Mouse (Mus musculus): Measurements from ENCODE around the gene Gnpat. TPM values are rescaled to one million over a fixed set of nuclear protein-coding genes. Genes with fewer than 3 reads are reported as not detected.

Gene Gnpat
- total RNA-seq, 1 experiment, result 102 TPM

- peaks cover 29% of the 10 kb centered on the region for H3K36me3 ChIP-seq (ENCODE audit: control insufficient read depth, insufficient read depth, low read length, poor library complexity, severe bottlenecking)
Observed at GRCm38 (mm10) chr8:124896632-124897385, 34.0 kb downstream of the Gnpat start.

DNA sequence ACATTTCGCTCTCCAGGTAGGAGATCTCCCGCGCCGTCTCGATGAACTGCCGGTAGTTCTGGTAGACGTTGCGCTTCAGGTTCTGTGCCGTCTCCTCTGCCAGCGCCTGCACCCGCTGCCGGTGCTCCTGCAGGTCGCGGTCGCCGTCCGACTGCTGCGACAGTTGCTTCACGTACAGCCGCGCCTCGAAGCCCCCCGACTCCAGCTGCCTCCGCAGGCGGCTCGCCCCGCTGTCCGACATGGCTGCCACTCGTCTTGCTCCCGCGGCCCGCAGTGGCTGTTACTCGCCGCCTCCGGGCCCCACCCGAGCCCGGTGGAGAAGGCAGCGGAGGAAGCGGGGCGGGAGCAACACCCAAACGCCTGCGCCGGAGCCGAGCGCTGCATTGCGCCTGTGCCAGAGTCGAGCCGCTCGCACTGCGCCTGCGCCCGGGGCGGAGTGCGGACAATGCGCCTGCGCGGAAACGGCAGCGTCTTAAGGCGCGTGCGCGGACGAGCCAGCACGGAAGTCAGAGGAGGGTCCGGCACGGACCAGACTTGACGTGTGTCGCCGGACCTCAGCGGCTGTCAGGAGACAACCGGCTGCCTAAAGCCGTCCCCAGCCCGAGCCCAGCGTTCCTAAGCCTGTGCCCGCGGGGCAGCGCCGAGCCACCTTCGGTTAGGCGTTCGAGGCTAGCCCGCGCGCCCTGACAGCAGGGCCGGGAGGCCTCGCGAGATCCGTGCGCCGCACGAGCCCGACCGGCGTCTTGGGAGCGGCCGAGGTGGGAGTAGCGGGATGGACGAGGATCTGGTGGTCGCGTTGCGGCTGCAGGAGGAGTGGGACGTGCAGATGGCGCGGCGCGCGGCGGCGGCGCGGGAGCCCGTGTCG is 34.8 kb downstream of the Gnpat start, which contains the start of the genes Exoc8 and Sprtn:
Exoc8 (minus strand) TSS at position 320 of the 865 bp plus-strand sequence.
Sprtn (plus strand) TSS at position 501 of the 865 bp plus-strand sequence.
- H3K4me3 ChIP-seq (ENCODE audit: insufficient read depth in 1 of 2, low read depth in 1 of 2, low read length in 2 of 2, poor library complexity in 1 of 2, severe bottlenecking in 1 of 2), result peak within 1 kb of the TSS; percentile 73 to 95
- peaks cover 36% of the 10 kb centered on the region for H3K36me3 ChIP-seq (ENCODE audit: control insufficient read depth, insufficient read depth, low read length, poor library complexity, severe bottlenecking)
- no peak within 1 kb of the TSS for H3K27ac ChIP-seq (ENCODE audit: insufficient read depth, low read depth, low read length, poor library complexity, severe bottlenecking)
- DNase-seq (ENCODE audit: low read depth, low spot score), result peak; percentile 86
- no peaks in the 10 kb centered on the region for H3K9me3 ChIP-seq (ENCODE audit: control insufficient read depth, insufficient read depth, low read depth, low read length)
- H3K4me1 ChIP-seq (ENCODE audit: control insufficient read depth in 2 of 2, insufficient read depth in 2 of 2, low read length in 2 of 2, poor library complexity in 1 of 2), result peaks cover 0 to 14% of the 10 kb centered on the region in 2 experiments; a peak in 2 of 4 replicates
- in situ Hi-C loops (cut with MboI; ENCODE audit: low sequenced_read_pairs in 2 of 2, unreplicated experiment in 2 of 2), result no loop called here
- no peak for TF ChIP-seq ZC3H11A (IDR thresholded peaks at IDR 0.05; ENCODE audit: borderline replicate concordance, low read depth, low read length)
- TF ChIP-seq ZNF384 (IDR thresholded peaks at IDR 0.05; ENCODE audit: low read depth, low read length), result no peak
- peak; percentile 16 for TF ChIP-seq HCFC1 (IDR thresholded peaks at IDR 0.05; ENCODE audit: borderline replicate concordance, insufficient read depth, low read length)
- no peak for TF ChIP-seq MAFK (IDR thresholded peaks at IDR 0.05; ENCODE audit: insufficient read depth, low read depth, low read length)
- peak; percentile 93 for TF ChIP-seq CHD2 (IDR thresholded peaks at IDR 0.05; ENCODE audit: low read depth, low read length)
- peak within 1 kb of the TSS; percentile 93 for H3K9ac ChIP-seq (ENCODE audit: insufficient read depth, low read depth, low read length, poor library complexity, severe bottlenecking)

More at GRCm38 (mm10) chr8:124896632-124897385, 34.0 kb downstream of the Gnpat start:
- no peak overlapping the region for H3K27ac ChIP-seq (ENCODE audit: insufficient read depth, low read depth, low read length, poor library complexity, severe bottlenecking)
- H3K4me3 ChIP-seq (ENCODE audit: insufficient read depth in 1 of 2, low read depth in 1 of 2, low read length in 2 of 2, poor library complexity in 1 of 2, severe bottlenecking in 1 of 2), result peak overlapping the region; percentile 73 to 95
- in situ Hi-C loops (cut with MboI; ENCODE audit: low sequenced_read_pairs in 2 of 2, unreplicated experiment in 2 of 2), result no loop called here
- H3K4me1 ChIP-seq (ENCODE audit: control insufficient read depth in 2 of 2, insufficient read depth in 2 of 2, low read length in 2 of 2, poor library complexity in 1 of 2), result peaks cover 0 to 14% of the 10 kb centered on the region in 2 experiments; a peak in 2 of 4 replicates
- DNase-seq (ENCODE audit: low read depth, low spot score), result no peak
- H3K9me3 ChIP-seq (ENCODE audit: control insufficient read depth, insufficient read depth, low read depth, low read length), result no peaks in the 10 kb centered on the region
- peak overlapping the region; percentile 89 for H3K9ac ChIP-seq (ENCODE audit: insufficient read depth, low read depth, low read length, poor library complexity, severe bottlenecking)
- no peak for TF ChIP-seq CHD2 (IDR thresholded peaks at IDR 0.05; ENCODE audit: low read depth, low read length)
- no peak for TF ChIP-seq ZC3H11A (IDR thresholded peaks at IDR 0.05; ENCODE audit: borderline replicate concordance, low read depth, low read length)
- no peak for TF ChIP-seq MAFK (IDR thresholded peaks at IDR 0.05; ENCODE audit: insufficient read depth, low read depth, low read length)
- no peak for TF ChIP-seq ZNF384 (IDR thresholded peaks at IDR 0.05; ENCODE audit: low read depth, low read length)
- TF ChIP-seq HCFC1 (IDR thresholded peaks at IDR 0.05; ENCODE audit: borderline replicate concordance, insufficient read depth, low read length), result no peak

DNA sequence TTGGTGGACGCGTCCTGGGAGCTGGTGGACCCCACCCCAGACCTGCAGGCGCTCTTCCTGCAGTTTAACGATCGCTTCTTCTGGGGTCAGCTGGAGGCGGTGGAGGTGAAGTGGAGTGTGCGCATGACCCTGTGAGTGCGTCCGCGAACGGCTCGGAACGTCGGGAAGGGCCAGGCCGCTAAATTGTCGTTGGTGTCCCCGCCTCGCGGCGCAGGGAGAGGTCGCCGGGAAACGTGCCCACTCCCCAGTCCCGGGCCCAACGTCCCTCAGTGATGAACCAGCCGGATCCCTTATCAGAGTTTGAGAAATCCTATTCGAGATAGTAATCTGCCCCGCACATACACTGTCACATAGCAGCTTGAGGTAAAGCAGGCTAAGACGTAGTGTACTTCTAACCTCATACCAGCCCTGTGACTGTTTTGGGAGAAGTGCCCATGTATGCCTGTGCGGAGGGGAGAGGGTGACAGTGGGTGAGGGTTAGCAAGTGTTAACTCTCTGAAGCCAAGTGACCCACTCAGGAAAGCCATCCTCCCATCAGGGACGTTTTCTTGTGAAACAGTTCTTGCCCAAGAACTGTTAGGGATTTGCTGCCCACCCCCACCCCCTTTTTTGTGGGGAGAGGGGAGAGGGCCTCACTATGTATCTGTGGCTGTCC is 35.5 kb downstream of the Gnpat start:
- H3K9me3 ChIP-seq (ENCODE audit: control insufficient read depth, insufficient read depth, low read depth, low read length), result no peaks in the 10 kb centered on the region
- peak overlapping the region; percentile 93 for H3K9ac ChIP-seq (ENCODE audit: insufficient read depth, low read depth, low read length, poor library complexity, severe bottlenecking)
- H3K4me3 ChIP-seq (ENCODE audit: insufficient read depth in 1 of 2, low read depth in 1 of 2, low read length in 2 of 2, poor library complexity in 1 of 2, severe bottlenecking in 1 of 2), result peak overlapping the region; percentile 65 to 95
- H3K36me3 ChIP-seq (ENCODE audit: control insufficient read depth, insufficient read depth, low read length, poor library complexity, severe bottlenecking), result peaks cover 44% of the 10 kb centered on the region
- no peak for DNase-seq (ENCODE audit: low read depth, low spot score)
- in situ Hi-C loops (cut with MboI; ENCODE audit: low sequenced_read_pairs in 2 of 2, unreplicated experiment in 2 of 2), result no loop called here
- TF ChIP-seq HCFC1 (IDR thresholded peaks at IDR 0.05; ENCODE audit: borderline replicate concordance, insufficient read depth, low read length), result no peak
- no peak overlapping the region for H3K27ac ChIP-seq (ENCODE audit: insufficient read depth, low read depth, low read length, poor library complexity, severe bottlenecking)
- peaks cover 0 to 14% of the 10 kb centered on the region in 2 experiments; a peak in 2 of 4 replicates for H3K4me1 ChIP-seq (ENCODE audit: control insufficient read depth in 2 of 2, insufficient read depth in 2 of 2, low read length in 2 of 2, poor library complexity in 1 of 2)

- Histone ChIP-seq H3K9ac (ENCODE audit: insufficient read depth, low read depth, low read length, poor library complexity, severe bottlenecking) (no peak overlapping the region), H3K9me3 (ENCODE audit: control insufficient read depth, insufficient read depth, low read depth, low read length) (no peaks in the 10 kb centered on the region), H3K4me1 (ENCODE audit: control insufficient read depth in 2 of 2, insufficient read depth in 2 of 2, low read length in 2 of 2, poor library complexity in 1 of 2) (peaks cover 0 to 5% of the 10 kb centered on the region in 2 experiments; a peak in 1 of 4 replicates), H3K4me3 (ENCODE audit: insufficient read depth in 1 of 2, low read depth in 1 of 2, low read length in 2 of 2, poor library complexity in 1 of 2, severe bottlenecking in 1 of 2) (no peak overlapping the region), H3K27ac (ENCODE audit: insufficient read depth, low read depth, low read length, poor library complexity, severe bottlenecking) (no peak overlapping the region), H3K36me3 (ENCODE audit: control insufficient read depth, insufficient read depth, low read length, poor library complexity, severe bottlenecking) (peaks cover 41% of the 10 kb centered on the region)
- TF ChIP-seq HCFC1 (IDR thresholded peaks at IDR 0.05; ENCODE audit: borderline replicate concordance, insufficient read depth, low read length) (no peak), CHD2 (IDR thresholded peaks at IDR 0.05; ENCODE audit: low read depth, low read length) (no peak), MAFK (IDR thresholded peaks at IDR 0.05; ENCODE audit: insufficient read depth, low read depth, low read length) (no peak)
- in situ Hi-C loops (cut with MboI; ENCODE audit: low sequenced_read_pairs in 2 of 2, unreplicated experiment in 2 of 2), result no loop called here
- DNase-seq (ENCODE audit: low read depth, low spot score), result no peak
Observed at GRCm38 (mm10) chr8:124903198-124903597, 40.4 kb downstream of the Gnpat start.
